Mouse (Mus musculus) left cerebral cortex, adult 18-20 months (tissue): ENCODE data around the gene Tango2. TPM values are rescaled to one million over a fixed set of nuclear protein-coding genes. Genes with fewer than 3 reads are reported as not detected.

Source experiments
- DNase-seq, 2 experiments: peaks; one replicate each; pipeline ENCODE4 v3.0.0; 2021 to 2022; ENCODE audit warnings: low spot score in 2 of 2, mixed read lengths in 1 of 2
- microRNA-seq, 2 experiments: library from miRNA; unstranded; fragments of <30 nt; microRNA quantifications; one replicate each; pipeline ENCODE4 v1.2.0; 2021
- total RNA-seq, 2 experiments: library from RNA; stranded (reverse); gene quantifications; 2 replicates each; pipeline ENCODE4 v1.2.3; 2021

Tango2 gene
- total RNA-seq, 2 experiments from 2014 or later, result 137 to 148 TPM

DNA sequence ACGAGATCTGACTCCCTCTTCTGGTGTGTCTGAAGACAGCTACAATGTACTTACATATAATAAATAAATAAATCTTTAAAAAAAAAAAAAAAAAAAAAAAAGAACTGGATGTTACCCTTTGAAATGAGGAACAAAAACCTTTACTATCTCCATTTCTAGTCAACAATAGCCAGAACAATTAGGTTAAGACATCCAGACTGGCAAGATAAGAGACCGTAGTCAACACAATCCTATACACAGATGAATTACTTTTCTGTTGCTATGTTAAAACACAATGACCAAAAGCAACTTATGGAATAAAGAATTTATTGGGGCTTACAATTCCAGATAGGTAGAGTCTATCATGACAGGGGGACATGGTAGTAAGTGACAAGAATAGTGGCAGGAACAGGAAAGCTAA, 82.9 kb downstream of the Tango2 start:
- DNase-seq, result no peak

DNA sequence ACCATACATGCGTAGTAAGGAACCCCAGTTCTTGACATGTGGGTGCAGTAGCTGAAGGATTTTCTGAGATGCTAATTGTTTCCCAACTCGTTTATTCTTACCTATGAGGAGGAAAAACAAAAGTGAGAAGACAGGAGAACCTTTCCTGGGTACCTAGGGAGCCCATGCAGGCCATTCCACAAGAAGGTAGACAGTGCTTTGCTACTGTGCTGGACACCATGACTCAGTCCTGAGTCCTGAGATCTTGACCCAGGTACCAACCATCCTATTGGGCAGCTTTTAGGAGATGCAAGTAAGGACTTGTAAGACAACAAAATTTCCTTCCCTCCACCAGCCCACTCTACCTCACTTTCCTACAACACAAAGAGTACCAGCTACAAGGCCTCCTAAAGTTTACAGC, 89.7 kb downstream of the Tango2 start, which contains the start of gene Gm49776:
TSS of gene Gm49776 (minus strand) at position 101 of the 400 bp plus-strand sequence.
- DNase-seq, result no peak

DNA sequence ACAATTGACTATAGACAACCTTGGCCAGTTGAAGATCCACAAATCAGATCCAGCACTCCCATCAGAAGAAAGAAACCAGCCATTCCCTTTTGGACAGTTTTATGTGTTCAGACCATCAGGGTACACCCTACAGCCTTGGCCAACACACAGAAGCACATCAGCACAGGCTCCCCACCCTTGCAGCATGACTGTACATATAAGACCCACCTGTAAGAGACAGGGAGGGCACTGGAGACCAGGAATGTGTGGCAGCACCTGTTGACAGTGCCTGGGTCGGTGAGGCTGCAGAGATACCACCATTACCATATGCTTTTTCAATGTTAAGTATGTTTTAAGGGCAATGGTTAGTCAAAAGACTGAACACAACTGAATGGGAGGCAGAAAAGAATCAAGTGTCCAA, 94.0 kb downstream of the Tango2 start:
- DNase-seq, result no peak

DNA sequence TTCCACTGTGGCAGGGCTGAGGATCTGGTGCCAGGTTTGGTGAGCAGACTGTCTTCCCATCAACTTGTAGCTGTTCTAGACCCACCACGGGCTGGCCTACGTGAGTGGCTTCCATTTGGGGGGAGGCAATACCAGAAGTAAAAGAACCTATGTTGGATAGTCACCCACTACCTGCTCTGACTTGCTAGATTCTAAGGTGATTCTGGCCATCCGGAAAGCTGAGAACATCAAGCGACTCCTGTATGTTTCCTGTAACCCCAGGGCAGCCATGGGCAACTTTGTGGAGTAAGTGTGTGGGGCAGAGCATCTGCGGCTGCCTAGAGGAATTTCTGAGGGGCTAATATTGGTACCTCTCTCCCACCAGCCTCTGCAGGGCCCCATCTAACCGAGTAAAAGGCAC, 95.2 kb downstream of the Tango2 start:
- no peak for DNase-seq

DNA sequence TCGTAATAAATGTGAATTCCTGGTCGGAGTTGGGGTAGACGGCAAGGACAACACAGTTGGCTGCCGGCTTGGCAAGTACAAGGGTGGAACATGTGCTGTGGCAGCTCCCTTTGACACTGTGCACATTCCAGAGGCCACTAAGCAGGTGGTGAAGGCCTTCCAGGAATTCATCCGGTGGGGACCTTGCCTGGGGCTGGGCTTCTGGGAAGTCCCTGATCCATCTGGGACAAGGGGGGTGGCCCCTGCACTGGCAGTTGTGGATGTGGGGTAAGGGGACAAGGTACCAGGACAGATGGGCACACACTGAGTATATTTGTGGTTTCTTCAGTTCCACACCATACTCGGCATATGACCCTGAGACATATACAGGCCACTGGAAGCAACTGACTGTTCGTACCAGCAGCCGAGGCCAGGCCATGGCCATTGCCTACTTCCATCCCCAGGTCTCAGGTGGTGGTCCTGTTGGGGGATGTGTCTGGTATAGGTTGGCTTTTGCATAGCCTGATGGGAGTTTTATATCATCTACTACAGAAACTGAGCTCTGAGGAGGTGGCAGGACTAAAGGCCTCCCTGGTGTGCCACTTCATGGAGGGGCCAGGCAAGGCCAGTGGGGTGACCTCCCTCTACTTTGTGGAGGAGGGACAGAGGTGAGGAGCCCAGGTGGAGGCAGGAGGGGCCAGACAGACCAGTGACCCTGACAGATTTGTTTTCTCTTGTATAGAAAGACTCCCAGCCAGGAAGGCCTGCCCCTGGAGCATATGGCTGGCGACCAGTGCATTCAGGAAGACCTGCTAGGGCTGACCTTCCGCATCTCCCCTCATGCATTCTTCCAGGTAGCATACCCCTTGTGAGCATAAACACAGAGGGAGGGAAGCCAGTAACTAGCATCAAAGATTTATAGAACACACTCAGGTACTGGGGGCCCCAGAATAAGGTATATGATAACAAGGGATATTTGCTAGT, 96.8 kb downstream of the Tango2 start:
- DNase-seq, result no peak

Small RNA genes lying within 50 kb of the gene (microRNA-seq; reads per million reads assigned to microRNA genes)
- gene Gm24572 (0 reads per million in 2 experiments), gene Gm26219 (0 reads per million in 2 experiments), gene Mir1306 (252 to 296 reads per million in 2 experiments), gene Mir185 (1,206 to 2,074 reads per million in 2 experiments)

Other genes with a start within 250 kb of the Tango2 start
- gene Rtn4r, start 220.5 kb downstream of the Tango2 start, total RNA-seq, result 100 to 1,000 TPM; 128 to 135 TPM
- gene Ccdc188, start 130.2 kb downstream of the Tango2 start, total RNA-seq, result not detected
- 100 to 1,000 TPM; 106 to 124 TPM for gene Zdhhc8, start 113.0 kb downstream of the Tango2 start, total RNA-seq
- 10 to 100 TPM; 41.8 to 48.5 TPM for gene Trmt2a, start 99.4 kb downstream of the Tango2 start, total RNA-seq
- 10 to 100 TPM; 85.5 to 91.0 TPM for gene Ranbp1, start 99.4 kb downstream of the Tango2 start, total RNA-seq
- not detected for gene Gm49776, start 89.8 kb downstream of the Tango2 start, total RNA-seq
- 10 to 100 TPM; 41.7 to 42.4 TPM for gene Dgcr8, start 58.9 kb downstream of the Tango2 start, total RNA-seq
- 10 to 100 TPM; 40.7 TPM for gene Arvcf, start 79 bp upstream of the Tango2 start, total RNA-seq
- 10 to 100 TPM; 19.4 to 21.3 TPM for gene Txnrd2, start 78.3 kb upstream of the Tango2 start, total RNA-seq
- 10 to 100 TPM; 90.5 to 91.4 TPM for gene Comt, start 78.7 kb upstream of the Tango2 start, total RNA-seq
- gene Gnb1l, start 150.6 kb upstream of the Tango2 start, total RNA-seq, result 1 to 10 TPM; 6.2 to 7.1 TPM
- 1 to 10 TPM; 6.4 to 9.7 TPM for gene Rtl10, start 150.8 kb upstream of the Tango2 start, total RNA-seq
- gene Tbx1, start 242.6 kb upstream of the Tango2 start, total RNA-seq, result 1 to 10 TPM; 1.3 TPM